Mouse (Mus musculus): ENCODE data around the gene Capn12.

DNA sequence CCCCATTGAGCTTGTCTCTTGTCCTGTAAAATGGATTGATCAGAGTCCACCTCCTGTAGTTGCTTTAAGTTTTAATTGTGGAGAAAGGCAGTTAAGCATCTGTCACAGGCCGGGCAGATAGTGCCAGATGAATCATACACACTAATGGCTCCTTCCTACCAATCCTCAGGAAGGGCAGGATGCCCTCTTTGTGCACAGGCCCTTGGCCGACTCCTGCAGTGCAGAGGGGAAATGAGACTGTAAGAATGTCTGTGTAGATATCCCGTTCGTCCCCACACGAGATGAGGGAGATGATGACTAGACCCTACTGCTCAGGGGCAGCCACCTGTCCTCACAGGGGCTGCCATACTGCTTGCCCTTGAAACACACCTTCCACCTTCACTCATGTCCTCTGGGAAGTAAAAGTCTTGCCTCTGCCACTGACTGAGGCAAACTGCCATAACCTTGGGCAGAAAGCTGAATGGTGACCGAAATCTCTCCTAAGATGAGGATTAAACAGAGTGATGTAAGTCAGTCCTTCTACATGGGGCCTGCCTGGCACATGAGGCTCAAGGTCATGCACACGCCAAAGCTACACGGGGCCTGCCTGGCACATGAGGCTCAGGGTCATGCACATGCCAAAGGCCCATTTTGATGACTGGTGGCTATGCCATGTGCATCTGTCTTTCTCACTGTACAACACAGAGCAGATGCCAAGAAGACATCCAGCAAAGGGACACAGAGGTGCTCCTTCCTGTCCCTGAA, 40.7 kb downstream of the Capn12 start:
- TF ChIP-seq CTCF (IDR thresholded peaks at IDR 0.05; ENCODE audit: low read depth) (no peak), EP300 (optimal IDR thresholded peaks at IDR 0.05) (no peak)
